Mouse (Mus musculus): Measurements from ENCODE around the gene Efna1. TPM values are rescaled to one million over a fixed set of nuclear protein-coding genes. Genes with fewer than 3 reads are reported as not detected.
A peak's percentile ranks its signal among the peaks of the same experiment; 100 is the strongest.

The Efna1 gene
- polyA plus RNA-seq, 1 experiment from 2014 or later: 42.4 TPM

- Histone ChIP-seq H3K27ac (replicated peaks; ENCODE audit: low read depth, low read length) (no peak overlapping the region), H3K4me1 (ENCODE audit: control insufficient read depth, insufficient read depth, low read length) (peaks cover 25% of the 10 kb centered on the region), H3K4me2 (ENCODE audit: low read depth, severe bottlenecking) (peak overlapping the region; percentile 89), H3K4me3 (ENCODE audit: low read depth, low read length) (peak overlapping the region; percentile 78), H3K9me3 (ENCODE audit: control insufficient read depth, low read length) (no peaks in the 10 kb centered on the region), H3K9ac (ENCODE audit: low read length) (peak overlapping the region; percentile 57; the same call in 1 of the 2 replicates), H3K27me3 (ENCODE audit: control insufficient read depth, insufficient read depth, low read length) (no peaks in the 10 kb centered on the region), H3K36me3 (ENCODE audit: control insufficient read depth, insufficient read depth, low read length) (no peaks in the 10 kb centered on the region; the same call in 1 of the 2 replicates)
- ATAC-seq (ENCODE audit: insufficient number of reproducible peaks, low FRiP score, low TSS enrichment, low read depth): peak; percentile 33; the same call in 1 of the 2 replicates
- DNase-seq (ENCODE audit: low spot score): peak; percentile 67
- WGBS: under 1% methylated on average over 21 of the region's 26 CpGs
These were observed 35.8 kb downstream of the Efna1 start for GRCm38 (mm10) chr3:89244982-89245687.

GRCm38 (mm10) chr3:89244158-89244981 lies 36.6 kb downstream of the Efna1 start:
- Histone ChIP-seq H3K27me3 (ENCODE audit: control insufficient read depth, insufficient read depth, low read length) (no peaks in the 10 kb centered on the region), H3K4me3 (ENCODE audit: low read depth, low read length) (peak overlapping the region; percentile 78), H3K27ac (replicated peaks; ENCODE audit: low read depth, low read length) (0 out of 2 replicates have a peak overlapping the region, but pooled peaks have one; percentile 14), H3K36me3 (ENCODE audit: control insufficient read depth, insufficient read depth, low read length) (no peaks in the 10 kb centered on the region; the same call in 1 of the 2 replicates), H3K4me2 (ENCODE audit: low read depth, severe bottlenecking) (peak overlapping the region; percentile 89), H3K9ac (ENCODE audit: low read length) (peak overlapping the region; percentile 57), H3K4me1 (ENCODE audit: control insufficient read depth, insufficient read depth, low read length) (peaks cover 25% of the 10 kb centered on the region), H3K9me3 (ENCODE audit: control insufficient read depth, low read length) (no peaks in the 10 kb centered on the region)
- ATAC-seq (ENCODE audit: insufficient number of reproducible peaks, low FRiP score, low TSS enrichment, low read depth) (peak; percentile 15; the same call in 1 of the 2 replicates), DNase-seq (ENCODE audit: low spot score) (peak; percentile 38)
- 10% methylated on average over 25 of the region's 25 CpGs for WGBS

- Histone ChIP-seq H3K4me1 (ENCODE audit: control insufficient read depth, insufficient read depth, low read length) (peaks cover 25% of the 10 kb centered on the region), H3K9me3 (ENCODE audit: control insufficient read depth, low read length) (no peaks in the 10 kb centered on the region), H3K27me3 (ENCODE audit: control insufficient read depth, insufficient read depth, low read length) (no peaks in the 10 kb centered on the region), H3K36me3 (ENCODE audit: control insufficient read depth, insufficient read depth, low read length) (no peaks in the 10 kb centered on the region; the same call in 1 of the 2 replicates), H3K27ac (replicated peaks; ENCODE audit: low read depth, low read length) (no peak overlapping the region), H3K4me3 (ENCODE audit: low read depth, low read length) (peak overlapping the region; percentile 78), H3K9ac (ENCODE audit: low read length) (no peak overlapping the region), H3K4me2 (ENCODE audit: low read depth, severe bottlenecking) (peak overlapping the region; percentile 89)
- DNase-seq (ENCODE audit: low spot score) (peak; percentile 77), ATAC-seq (ENCODE audit: insufficient number of reproducible peaks, low FRiP score, low TSS enrichment, low read depth) (0 out of 2 replicates have a peak, but pooled peaks have one; percentile 10)
- 11% methylated on average over 14 of the region's 14 CpGs for WGBS
These were observed 37.3 kb downstream of the Efna1 start for GRCm38 (mm10) chr3:89243609-89244008.

GRCm38 (mm10) chr3:89242331-89242895 lies 38.5 kb downstream of the Efna1 start:
- H3K9ac ChIP-seq (ENCODE audit: low read length): no peak overlapping the region
- H3K27ac ChIP-seq (replicated peaks; ENCODE audit: low read depth, low read length): no peak overlapping the region
- H3K4me3 ChIP-seq (ENCODE audit: low read depth, low read length): no peak overlapping the region
- WGBS: 79% methylated on average over 9 of the region's 9 CpGs
- ATAC-seq (ENCODE audit: insufficient number of reproducible peaks, low FRiP score, low TSS enrichment, low read depth) (no peak), DNase-seq (ENCODE audit: low spot score) (peak; percentile 70)
- H3K27me3 ChIP-seq (ENCODE audit: control insufficient read depth, insufficient read depth, low read length): no peaks in the 10 kb centered on the region
- no peaks in the 10 kb centered on the region for H3K36me3 ChIP-seq (ENCODE audit: control insufficient read depth, insufficient read depth, low read length)
- peaks cover 23% of the 10 kb centered on the region for H3K4me1 ChIP-seq (ENCODE audit: control insufficient read depth, insufficient read depth, low read length)
- H3K9me3 ChIP-seq (ENCODE audit: control insufficient read depth, low read length): no peaks in the 10 kb centered on the region
- no peak overlapping the region for H3K4me2 ChIP-seq (ENCODE audit: low read depth, severe bottlenecking)

GRCm38 (mm10) chr3:89238494-89238893 lies 42.4 kb downstream of the Efna1 start:
- Histone ChIP-seq H3K27ac (replicated peaks; ENCODE audit: low read depth, low read length) (no peak overlapping the region), H3K4me2 (ENCODE audit: low read depth, severe bottlenecking) (no peak overlapping the region), H3K27me3 (ENCODE audit: control insufficient read depth, insufficient read depth, low read length) (no peaks in the 10 kb centered on the region), H3K9ac (ENCODE audit: low read length) (no peak overlapping the region), H3K4me1 (ENCODE audit: control insufficient read depth, insufficient read depth, low read length) (peaks cover under 1% of the 10 kb centered on the region), H3K36me3 (ENCODE audit: control insufficient read depth, insufficient read depth, low read length) (no peaks in the 10 kb centered on the region), H3K9me3 (ENCODE audit: control insufficient read depth, low read length) (no peaks in the 10 kb centered on the region), H3K4me3 (ENCODE audit: low read depth, low read length) (no peak overlapping the region)
- no peak for DNase-seq (ENCODE audit: low spot score)
- WGBS: 73% methylated on average over 9 of the region's 12 CpGs
- ATAC-seq (ENCODE audit: insufficient number of reproducible peaks, low FRiP score, low TSS enrichment, low read depth): no peak

GRCm38 (mm10) chr3:89237682-89238081 lies 43.3 kb downstream of the Efna1 start:
- Histone ChIP-seq H3K4me2 (ENCODE audit: low read depth, severe bottlenecking) (no peak overlapping the region), H3K9me3 (ENCODE audit: control insufficient read depth, low read length) (no peaks in the 10 kb centered on the region), H3K36me3 (ENCODE audit: control insufficient read depth, insufficient read depth, low read length) (no peaks in the 10 kb centered on the region), H3K27ac (replicated peaks; ENCODE audit: low read depth, low read length) (no peak overlapping the region), H3K9ac (ENCODE audit: low read length) (no peak overlapping the region), H3K4me3 (ENCODE audit: low read depth, low read length) (no peak overlapping the region), H3K4me1 (ENCODE audit: control insufficient read depth, insufficient read depth, low read length) (no peaks in the 10 kb centered on the region), H3K27me3 (ENCODE audit: control insufficient read depth, insufficient read depth, low read length) (no peaks in the 10 kb centered on the region)
- 95% methylated on average over 21 of the region's 21 CpGs for WGBS
- DNase-seq (ENCODE audit: low spot score): no peak
- no peak for ATAC-seq (ENCODE audit: insufficient number of reproducible peaks, low FRiP score, low TSS enrichment, low read depth)

- WGBS: 93% methylated on average over 10 of the region's 10 CpGs
These were observed 44.4 kb downstream of the Efna1 start for GRCm38 (mm10) chr3:89236516-89236915.

GRCm38 (mm10) chr3:89233562-89234110 lies 47.3 kb downstream of the Efna1 start:
- Histone ChIP-seq H3K36me3 (ENCODE audit: control insufficient read depth, insufficient read depth, low read length) (no peaks in the 10 kb centered on the region), H3K4me2 (ENCODE audit: low read depth, severe bottlenecking) (no peak overlapping the region), H3K4me1 (ENCODE audit: control insufficient read depth, insufficient read depth, low read length) (peaks cover under 1% of the 10 kb centered on the region; the same call in 1 of the 2 replicates), H3K9me3 (ENCODE audit: control insufficient read depth, low read length) (no peaks in the 10 kb centered on the region), H3K9ac (ENCODE audit: low read length) (no peak overlapping the region), H3K27ac (replicated peaks; ENCODE audit: low read depth, low read length) (no peak overlapping the region), H3K27me3 (ENCODE audit: control insufficient read depth, insufficient read depth, low read length) (0 out of 2 replicates have a peak, but pooled peaks cover 2% of the 10 kb centered on the region), H3K4me3 (ENCODE audit: low read depth, low read length) (no peak overlapping the region)
- DNase-seq (ENCODE audit: low spot score) (no peak), ATAC-seq (ENCODE audit: insufficient number of reproducible peaks, low FRiP score, low TSS enrichment, low read depth) (no peak)
- WGBS: 85% methylated on average over 14 of the region's 14 CpGs

More at GRCm38 (mm10) chr3:89236516-89236915, 44.4 kb downstream of the Efna1 start:
- no peak overlapping the region for H3K9ac ChIP-seq (ENCODE audit: low read length)
- no peaks in the 10 kb centered on the region for H3K27me3 ChIP-seq (ENCODE audit: control insufficient read depth, insufficient read depth, low read length)
- H3K4me2 ChIP-seq (ENCODE audit: low read depth, severe bottlenecking): no peak overlapping the region
- ATAC-seq (ENCODE audit: insufficient number of reproducible peaks, low FRiP score, low TSS enrichment, low read depth): no peak
- H3K4me1 ChIP-seq (ENCODE audit: control insufficient read depth, insufficient read depth, low read length): no peaks in the 10 kb centered on the region
- no peak for DNase-seq (ENCODE audit: low spot score)
- no peak overlapping the region for H3K27ac ChIP-seq (replicated peaks; ENCODE audit: low read depth, low read length)
- no peak overlapping the region for H3K4me3 ChIP-seq (ENCODE audit: low read depth, low read length)
- H3K9me3 ChIP-seq (ENCODE audit: control insufficient read depth, low read length): no peaks in the 10 kb centered on the region
- no peaks in the 10 kb centered on the region for H3K36me3 ChIP-seq (ENCODE audit: control insufficient read depth, insufficient read depth, low read length)

Measured in limb, embryonic 11.5 days (tissue).